Mouse (Mus musculus) thymus, postnatal 10 days (tissue): ENCODE results near the gene Tmco1.
A peak's percentile ranks its signal among the peaks of the same experiment; 100 is the strongest.

Experiments
- DNase-seq, 2 experiments: peaks; one replicate each; pipeline ENCODE4 v3.0.0; 2021; ENCODE audit warnings: low spot score in 2 of 2

Tmco1 gene

DNA sequence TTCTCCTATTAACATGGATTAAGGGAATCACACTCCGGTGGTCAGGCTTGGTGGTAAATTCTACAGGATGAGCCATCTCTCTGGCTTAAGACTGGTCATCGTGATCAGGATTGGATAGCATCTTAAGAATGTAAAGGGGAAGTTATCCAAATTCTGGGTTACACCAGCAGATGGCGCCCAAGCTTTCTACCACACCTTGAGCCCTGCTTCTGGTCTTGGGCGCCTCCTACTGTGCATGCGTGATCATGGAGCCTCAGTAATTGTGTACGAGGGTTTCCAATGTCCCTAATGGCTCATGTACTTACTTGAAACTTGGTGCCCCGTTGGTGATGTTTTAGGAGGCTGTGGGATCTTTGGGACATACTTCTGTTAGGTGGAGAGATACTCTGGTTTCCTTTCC, 61.7 kb downstream of the Tmco1 start:
- DNase-seq: peak; percentile 70 to 88

GRCm38 (mm10) chr1:167372739-167373138, 64.6 kb downstream of the Tmco1 start:
- no peak for DNase-seq

- DNase-seq: peak; percentile 39 to 60
Observed at GRCm38 (mm10) chr1:167374003-167374784, 66.0 kb downstream of the Tmco1 start.

DNA sequence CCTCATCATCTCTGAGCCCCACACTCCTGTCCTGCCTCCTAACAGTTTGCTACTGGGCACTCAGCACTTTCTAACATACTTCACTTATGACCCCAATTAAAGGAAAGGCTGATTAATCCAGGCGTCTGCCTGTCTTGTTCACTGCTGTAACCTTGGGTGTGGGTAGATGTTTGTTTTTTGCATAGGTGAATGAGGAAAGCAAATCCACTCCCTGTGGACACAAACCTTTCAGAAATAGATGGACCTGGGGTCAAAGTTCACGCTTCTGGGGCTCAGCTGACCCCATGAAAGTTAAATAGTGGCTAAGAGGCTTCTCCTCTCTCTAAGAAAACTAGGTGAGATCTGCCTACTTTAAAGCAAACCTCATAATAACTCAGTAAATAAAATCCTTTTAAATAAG, 66.8 kb downstream of the Tmco1 start:
- DNase-seq: no peak

GRCm38 (mm10) chr1:167378019-167378418, 69.8 kb downstream of the Tmco1 start:
- DNase-seq: no peak

DNA sequence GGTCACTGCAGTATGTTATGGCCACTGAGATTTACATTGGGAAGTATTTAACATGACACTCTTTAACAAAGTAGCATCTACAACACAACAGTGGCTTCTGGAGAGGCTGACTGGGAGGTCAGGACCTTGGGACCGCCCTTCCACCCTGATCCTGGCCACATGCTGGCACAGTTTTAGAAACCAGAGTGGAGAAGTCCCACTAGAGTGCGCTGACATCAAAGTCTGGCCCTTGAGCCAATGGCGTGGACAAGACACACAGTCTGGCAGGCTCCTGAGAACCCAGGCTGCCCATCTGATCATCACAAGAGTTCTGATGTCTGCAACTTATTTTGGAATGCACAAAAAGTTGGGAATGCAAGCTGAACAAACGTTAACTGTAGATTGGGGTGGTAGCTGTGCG, 71.6 kb downstream of the Tmco1 start:
- no peak for DNase-seq

DNA sequence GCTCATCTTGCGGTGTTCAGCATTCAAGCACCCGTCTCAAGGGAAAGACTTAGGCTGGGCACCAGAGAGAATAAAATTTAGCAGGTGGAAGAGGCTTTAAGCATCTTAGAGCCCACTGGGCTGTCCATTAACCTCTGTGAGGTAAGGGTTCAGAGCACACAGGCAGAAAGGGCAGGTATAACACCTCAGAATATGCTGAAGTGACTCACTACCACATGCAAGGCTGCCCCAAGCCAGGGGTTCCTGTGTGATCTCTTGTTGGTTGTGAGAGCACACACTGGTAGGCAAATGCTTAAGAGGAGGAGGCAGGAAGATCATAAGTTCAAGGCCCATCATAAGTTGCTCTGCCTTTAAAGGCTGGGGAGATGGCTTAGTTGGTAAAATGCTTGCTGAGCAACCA, 72.0 kb downstream of the Tmco1 start:
- DNase-seq: no peak

DNA sequence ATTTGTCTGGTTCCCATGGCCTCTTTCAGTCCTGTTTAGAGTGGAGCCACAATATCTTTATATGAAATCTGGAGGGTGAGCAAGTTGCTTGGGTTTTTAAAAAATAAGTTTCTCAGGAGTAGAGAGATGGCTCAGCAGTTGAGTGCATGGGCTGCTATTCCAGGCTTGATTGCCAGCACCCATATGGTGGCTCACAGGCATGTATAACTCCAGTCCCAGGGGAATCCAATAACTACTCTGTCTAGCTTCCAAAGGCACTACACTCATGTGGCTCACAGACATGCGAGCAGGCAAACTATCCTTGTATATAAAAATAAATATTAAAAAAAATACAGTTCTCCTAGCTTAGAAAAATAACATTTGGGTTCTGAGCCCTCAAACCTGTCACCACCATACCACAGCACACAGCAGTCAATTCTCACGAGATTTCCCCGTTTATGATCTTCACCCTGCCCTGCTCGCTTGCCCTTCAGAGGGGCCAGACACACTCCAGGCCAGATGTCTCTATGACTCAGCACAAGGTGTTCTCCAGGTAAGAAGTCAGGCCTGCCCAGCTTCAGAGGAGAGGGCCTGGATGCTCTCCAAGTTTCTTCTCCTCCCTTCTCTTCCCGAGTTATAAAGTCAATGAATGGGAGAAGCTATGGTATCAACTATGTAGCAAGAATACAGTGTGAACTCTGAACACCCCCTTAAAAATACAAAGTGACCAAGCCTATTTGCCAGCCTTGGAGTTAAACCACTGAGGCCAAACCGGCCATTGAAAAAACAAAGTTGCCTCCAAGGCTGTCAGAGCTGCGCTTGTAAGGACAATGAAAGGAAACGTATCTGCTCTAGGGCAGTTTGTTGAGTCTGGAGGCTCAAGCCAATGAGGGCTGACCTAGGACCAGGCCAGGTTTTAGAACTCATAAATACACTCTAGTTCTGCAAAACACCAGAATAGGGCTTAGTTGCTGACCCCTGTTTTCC, 73.2 kb downstream of the Tmco1 start:
- DNase-seq: no peak

DNA sequence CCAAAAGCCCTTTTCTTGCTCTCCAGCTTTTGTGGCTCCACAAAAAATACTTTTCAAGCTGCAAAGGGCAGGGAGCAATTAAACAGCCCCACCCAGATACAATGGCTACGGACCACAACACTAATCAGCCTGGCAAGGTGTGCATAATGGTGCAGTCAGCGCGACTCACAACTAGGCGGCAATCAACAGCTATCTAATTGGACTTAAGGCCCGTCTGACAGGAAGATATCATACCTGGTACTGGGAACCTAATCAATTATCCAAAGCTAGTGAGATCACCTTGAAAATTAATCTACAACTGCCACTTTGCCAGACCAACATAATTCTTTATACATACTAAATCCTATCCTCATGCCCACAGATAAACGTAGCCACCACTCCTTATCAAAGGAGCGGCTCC, 74.1 kb downstream of the Tmco1 start:
- DNase-seq: no peak

- DNase-seq: no peak
Observed at GRCm38 (mm10) chr1:167382763-167383162, 74.6 kb downstream of the Tmco1 start.

- DNase-seq: no peak
Observed at GRCm38 (mm10) chr1:167383178-167383577, 75.0 kb downstream of the Tmco1 start.
